Mouse (Mus musculus): ENCODE results near the gene Lingo1.

DNA sequence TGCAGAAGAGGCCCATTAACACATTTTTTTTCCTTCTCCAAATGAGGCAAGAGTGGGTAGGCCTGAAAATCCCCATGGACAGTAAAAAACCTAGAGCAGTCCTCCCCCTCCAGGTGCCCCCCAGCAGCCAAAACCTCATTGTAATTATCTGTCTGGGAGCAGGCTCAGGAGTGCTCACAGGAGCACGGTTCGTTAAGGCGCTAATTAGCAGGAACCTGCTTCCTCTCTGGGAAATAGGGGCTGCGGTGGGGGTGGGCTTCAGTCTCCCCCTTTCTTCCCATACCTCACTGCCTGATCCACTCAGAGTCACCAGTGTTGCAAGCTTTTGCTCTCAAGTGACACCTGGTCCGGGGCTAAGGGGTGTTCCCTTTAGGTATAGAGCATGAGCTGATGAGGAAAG lies 41.1 kb downstream of the Lingo1 start:
- no peak for TF ChIP-seq GATA1 (IDR thresholded peaks at IDR 0.05; ENCODE audit: low read length)
- no peak for TF ChIP-seq TAL1 (IDR thresholded peaks at IDR 0.05; ENCODE audit: low read length)

Data from erythroblast, embryonic 14.5 days (primary cell).